Comparison of ENCODE assay signal across 7 mouse cellular contexts in the genomic region with DNA sequence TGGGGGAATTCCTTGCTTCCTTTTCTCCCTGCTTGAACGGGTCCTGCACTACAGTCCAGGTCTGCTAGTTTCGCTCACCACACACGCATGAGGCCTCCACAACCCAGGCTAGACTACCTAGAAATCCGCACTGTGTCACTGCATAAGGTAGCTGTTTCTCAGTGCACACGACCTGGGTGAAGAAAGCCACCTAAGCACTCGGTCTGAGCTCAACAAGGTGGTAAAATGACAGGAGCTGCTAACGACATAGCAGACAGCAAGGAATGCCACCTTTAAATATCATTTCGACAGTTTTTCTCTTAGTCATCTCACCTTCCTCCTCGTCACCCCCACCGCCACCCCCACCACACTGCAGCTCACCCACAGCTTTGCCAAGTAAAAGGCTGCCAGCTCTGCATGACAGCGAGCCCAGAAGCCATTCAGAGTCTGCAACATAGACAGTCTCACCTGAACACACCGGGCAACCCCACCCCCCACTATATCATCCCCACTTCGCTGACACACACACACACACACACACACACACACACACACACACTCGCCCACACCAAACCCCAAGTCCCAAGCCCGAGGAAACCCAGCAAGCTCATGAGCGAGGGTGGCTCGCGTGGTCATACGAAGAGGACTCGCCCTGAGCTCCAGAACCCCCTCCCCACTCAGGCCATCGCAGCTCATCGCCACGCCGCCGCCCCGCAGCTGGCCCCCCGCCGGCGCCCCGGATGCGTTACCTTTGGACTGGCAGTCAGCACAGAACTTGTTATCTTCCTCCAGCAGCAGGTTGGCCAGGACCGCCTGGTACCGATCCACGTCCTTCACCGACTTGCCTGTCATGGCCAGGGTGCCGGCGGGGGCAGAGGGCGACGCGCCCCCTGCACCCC. TPM values are rescaled to one million over a fixed set of nuclear protein-coding genes. Genes with fewer than 3 reads are reported as not detected.
DNase-seq lines count a peak whose midpoint lies in the region; ATAC-seq and TF ChIP-seq lines count a peak whose summit lies in the region.

No protein-coding gene starts in this region.

- no peak for TF ChIP-seq CTCF in heart, postnatal 0 days (IDR thresholded peaks at IDR 0.05; ENCODE audit: low read depth)

- H3K27me3 ChIP-seq in embryonic facial prominence, embryonic 10.5 days (replicated peaks; ENCODE audit: low read depth, poor library complexity, severe bottlenecking), result no peaks in the 10 kb centered on the region
- H3K27me3 ChIP-seq in heart, postnatal 0 days (ENCODE audit: control insufficient read depth, insufficient read depth, low read length), result no peaks in the 10 kb centered on the region
- no peaks in the 10 kb centered on the region for H3K27me3 ChIP-seq in midbrain, embryonic 10.5 days (ENCODE audit: low read depth, poor library complexity, severe bottlenecking)
- no peaks in the 10 kb centered on the region for H3K27me3 ChIP-seq in splenic B cell, adult 2 months (ENCODE audit: control insufficient read depth, insufficient read depth, low read length, poor library complexity, severe bottlenecking)

- no peaks in the 10 kb centered on the region for H3K9me3 ChIP-seq in embryonic facial prominence, embryonic 10.5 days
- H3K9me3 ChIP-seq in heart, postnatal 0 days (replicated peaks; ENCODE audit: control insufficient read depth, low read length), result no peaks in the 10 kb centered on the region
- no peaks in the 10 kb centered on the region for H3K9me3 ChIP-seq in midbrain, embryonic 10.5 days (replicated peaks)

- no peak for TF ChIP-seq EP300 in heart, postnatal 0 days (IDR thresholded peaks at IDR 0.05; ENCODE audit: low read depth)

- no peaks in the 10 kb centered on the region for H3K36me3 ChIP-seq in embryonic facial prominence, embryonic 10.5 days (replicated peaks)
- H3K36me3 ChIP-seq in heart, postnatal 0 days (replicated peaks; ENCODE audit: control insufficient read depth, insufficient read depth, low read length), result no peaks in the 10 kb centered on the region
- H3K36me3 ChIP-seq in midbrain, embryonic 10.5 days, result no peaks in the 10 kb centered on the region
- H3K36me3 ChIP-seq in splenic B cell, adult 2 months (ENCODE audit: control insufficient read depth, insufficient read depth, low read length, poor library complexity, severe bottlenecking), result no peaks in the 10 kb centered on the region

- peak overlapping the region; percentile 92 for H3K27ac ChIP-seq in embryonic facial prominence, embryonic 10.5 days (replicated peaks)
- peak overlapping the region; percentile 74 for H3K27ac ChIP-seq in heart, postnatal 0 days (ENCODE audit: low read depth)
- H3K27ac ChIP-seq in midbrain, embryonic 10.5 days (replicated peaks), result peak overlapping the region; percentile 90

- peak; percentile 10 for ATAC-seq in heart, postnatal 0 days (ENCODE audit: insufficient read depth, low read depth)

- peak overlapping the region; percentile 97 for H3K4me2 ChIP-seq in heart, postnatal 0 days (ENCODE audit: low read depth, low read length)

- intact Hi-C loops in left cerebral cortex, postnatal 14 days (cut with DNase I), result no loop called here

- WGBS in embryonic facial prominence, embryonic 10.5 days, result 8% methylated on average over 40 of the region's 40 CpGs
- WGBS in heart, postnatal 0 days, result 5% methylated on average over 36 of the region's 40 CpGs
- WGBS in midbrain, embryonic 10.5 days, result 9% methylated on average over 40 of the region's 40 CpGs

- peak; percentile 14 to 34 for DNase-seq in CD8-positive naive resting alpha-beta T cell, adult 2 months (ENCODE audit: low read depth in 2 of 2, low spot score in 2 of 2)
- peak; percentile 54 for DNase-seq in R1 (ENCODE audit: low read depth, low spot score)
- no peak for DNase-seq in embryonic facial prominence, embryonic 10.5 days (ENCODE audit: low spot score)
- no peak for DNase-seq in heart, postnatal 0 days (ENCODE audit: low spot score)
- peak; percentile 45 to 49 for DNase-seq in left cerebral cortex, postnatal 14 days (ENCODE audit: low spot score in 2 of 2)
- DNase-seq in midbrain, embryonic 10.5 days (ENCODE audit: low spot score), result no peak
- peak; percentile 79 for DNase-seq in splenic B cell, adult 2 months (ENCODE audit: low read depth, low spot score)

- peak overlapping the region; percentile 87 for H3K9ac ChIP-seq in heart, postnatal 0 days (replicated peaks; ENCODE audit: low read depth, low read length)

- H3K4me1 ChIP-seq in embryonic facial prominence, embryonic 10.5 days, result peaks cover 28% of the 10 kb centered on the region
- H3K4me1 ChIP-seq in heart, postnatal 0 days (ENCODE audit: control insufficient read depth, insufficient read depth), result peaks cover 21% of the 10 kb centered on the region
- H3K4me1 ChIP-seq in midbrain, embryonic 10.5 days, result peaks cover 23% of the 10 kb centered on the region

- peak overlapping the region; percentile 99 for H3K4me3 ChIP-seq in embryonic facial prominence, embryonic 10.5 days
- H3K4me3 ChIP-seq in heart, postnatal 0 days (ENCODE audit: low read depth, low read length), result peak overlapping the region; percentile 96
- H3K4me3 ChIP-seq in midbrain, embryonic 10.5 days, result peak overlapping the region; percentile 76

RNA-seq across cellular contexts. Expression of a gene that starts 0.8 kb away (rescaled TPM):
- 14.0 and 14.3 TPM in 2 replicates for polyA plus RNA-seq in embryonic facial prominence, embryonic 10.5 days (2016; fragmentation: Nextera tagmentation; extraction: Ambion mirVana)
- total RNA-seq in heart, postnatal 0 days (2014; rRNA removed; ENCODE audit: low replicate concordance), result 18.9 and 20.9 TPM in 2 replicates
- 6.9 and 7.5 TPM in 2 replicates for polyA plus RNA-seq in heart, postnatal 0 days (2015; fragmentation: Nextera tagmentation; extraction: Ambion mirVana)
- 100 to 1,000 TPM; 160 to 163 TPM for total RNA-seq in left cerebral cortex, postnatal 14 days (2021)
- 14.0 and 16.1 TPM in 2 replicates for polyA plus RNA-seq in midbrain, embryonic 10.5 days (2016; fragmentation: Nextera tagmentation; extraction: Ambion mirVana)

RNA-seq across cellular contexts. Expression of a gene that starts 22.9 kb away (rescaled TPM):
- 5.1 and 6.0 TPM in 2 replicates for polyA plus RNA-seq in embryonic facial prominence, embryonic 10.5 days (2016; fragmentation: Nextera tagmentation; extraction: Ambion mirVana)
- total RNA-seq in heart, postnatal 0 days (2014; rRNA removed; ENCODE audit: low replicate concordance), result 2.2 and 11.3 TPM in 2 replicates
- 1.8 and 2.2 TPM in 2 replicates for polyA plus RNA-seq in heart, postnatal 0 days (2015; fragmentation: Nextera tagmentation; extraction: Ambion mirVana)
- 10 to 100 TPM; 10.2 to 12.7 TPM for total RNA-seq in left cerebral cortex, postnatal 14 days (2021)
- polyA plus RNA-seq in midbrain, embryonic 10.5 days (2016; fragmentation: Nextera tagmentation; extraction: Ambion mirVana), result 1.4 and 3.7 TPM in 2 replicates

Comparison
In these comparisons a context has a peak if more than half of its experiments do, and no peak if none do; other contexts are left out.
1. DNase-seq: peak in CD8-positive naive resting alpha-beta T cell, adult 2 months (2 of 2), R1 (single experiment), left cerebral cortex, postnatal 14 days (2 of 2) and splenic B cell, adult 2 months (single experiment); none in embryonic facial prominence, embryonic 10.5 days (single experiment), heart, postnatal 0 days (single experiment) and midbrain, embryonic 10.5 days (single experiment).
2. Peak in every context shown above with its lines, with median percentiles within 50 percentile points of each other: H3K27ac ChIP-seq and H3K4me3 ChIP-seq.